Mouse (Mus musculus): Measurements from ENCODE around the gene Hist1h4m.

- no peak for TF ChIP-seq EP300 (IDR thresholded peaks at IDR 0.05)
- TF ChIP-seq CTCF (IDR thresholded peaks at IDR 0.05): no peak
Measured at GRCm38 (mm10) chr13:21847883-21848282, 36.3 kb downstream of the Hist1h4m start.

Measured in lung, postnatal 0 days (tissue).